Mouse (Mus musculus) forebrain, embryonic 11.5 days (tissue): ENCODE measurements around the gene Tram2. TPM values are rescaled to one million over a fixed set of nuclear protein-coding genes. Genes with fewer than 3 reads are reported as not detected.

ENCODE experiments used
- ATAC-seq: fragments of 200-750 bp; cut with Nextera tagmentation; replicated peaks from 2 replicates; pipeline ENCODE4 v1.8.0; 2017; ENCODE audit warnings: moderate TSS enrichment; ENCODE audit not compliant: low FRiP score
- DNase-seq: peaks from one replicate; pipeline ENCODE4 v3.0.0-alpha.2; 2017; ENCODE audit warnings: low spot score
- H3K27ac ChIP-seq: fragments of 300-500 bp; sonication (generic); 2 replicates; pipeline ENCODE4 v1.5.1; 2014; ENCODE audit warnings: low read depth, low read length
- H3K27me3 ChIP-seq: fragments of 300-500 bp; sonication (generic); 2 replicates; pipeline ENCODE4 v1.6.1; 2014; ENCODE audit warnings: mild to moderate bottlenecking, low read length, mixed read lengths; ENCODE audit not compliant: control insufficient read depth, insufficient read depth
- H3K36me3 ChIP-seq: fragments of 300-500 bp; sonication (generic); 2 replicates; pipeline ENCODE4 v1.6.1; 2014; ENCODE audit warnings: mild to moderate bottlenecking, low read length, moderate library complexity, mixed read lengths; ENCODE audit not compliant: control insufficient read depth, insufficient read depth
- H3K4me1 ChIP-seq: fragments of 300-500 bp; sonication (generic); replicated peaks from 2 replicates; pipeline ENCODE4 v1.6.1; 2014; ENCODE audit warnings: low read length, mixed read lengths; ENCODE audit not compliant: control insufficient read depth, insufficient read depth
- H3K4me2 ChIP-seq: fragments of 300-500 bp; sonication (generic); 2 replicates; pipeline ENCODE4 v1.6.1; 2014; ENCODE audit warnings: low read depth, mild to moderate bottlenecking, low read length, moderate library complexity, mixed read lengths; ENCODE audit not compliant: severe bottlenecking
- H3K4me3 ChIP-seq: fragments of 300-500 bp; sonication (generic); 2 replicates; pipeline ENCODE4 v1.5.1; 2014; ENCODE audit warnings: low read depth, low read length
- H3K9ac ChIP-seq: fragments of 300-500 bp; sonication (generic); 2 replicates; pipeline ENCODE4 v1.6.1; 2014; ENCODE audit warnings: low read length
- H3K9me3 ChIP-seq: fragments of 300-500 bp; sonication (generic); 2 replicates; pipeline ENCODE4 v1.6.1; 2016; ENCODE audit warnings: low read length, mixed read lengths; ENCODE audit not compliant: control insufficient read depth
- WGBS: fragments of 180-500 bp; shearing (Covaris S2); extraction: QIAGEN DNeasy Blood & Tissue Kit; methylation state at CpG from one replicate; pipeline ENCODE4 v1.1.7; 2014; 5-methylcytosine and 5-hydroxymethylcytosine counted together
- polyA plus RNA-seq: library from polyadenylated mRNA; unstranded; fragments of >200 nt; fragmentation: Nextera tagmentation; extraction: Ambion mirVana; gene quantifications from 2 replicates; pipeline ENCODE4 v1.2.1, GENCODE M21; 2014

Tram2 gene
- polyA plus RNA-seq, 1 experiment from 2014 or later = 6.2 TPM

GRCm38 (mm10) chr1:21014463-21014862 is 64.6 kb downstream of the Tram2 start:
- Histone ChIP-seq H3K4me1 (no peaks in the 10 kb centered on the region), H3K36me3 (no peaks in the 10 kb centered on the region), H3K4me2 (no peak overlapping the region), H3K27me3 (no peaks in the 10 kb centered on the region), H3K9me3 (no peaks in the 10 kb centered on the region), H3K4me3 (no peak overlapping the region), H3K27ac (no peak overlapping the region), H3K9ac (no peak overlapping the region)
- ATAC-seq = no peak
- WGBS = 79% methylated on average over 8 of the region's 8 CpGs
- DNase-seq = no peak

- WGBS = 84% methylated on average over 6 of the region's 6 CpGs
- Histone ChIP-seq H3K9ac (no peak overlapping the region), H3K36me3 (no peaks in the 10 kb centered on the region; the same call in 1 of the 2 replicates), H3K9me3 (no peaks in the 10 kb centered on the region), H3K27ac (no peak overlapping the region), H3K4me3 (no peak overlapping the region), H3K27me3 (no peaks in the 10 kb centered on the region), H3K4me2 (no peak overlapping the region), H3K4me1 (no peaks in the 10 kb centered on the region)
- no peak for DNase-seq
- ATAC-seq = no peak
These were observed 68.7 kb downstream of the Tram2 start for GRCm38 (mm10) chr1:21010282-21010800.

GRCm38 (mm10) chr1:21008891-21009290 is 70.1 kb downstream of the Tram2 start:
- Histone ChIP-seq H3K4me2 (no peak overlapping the region), H3K4me1 (no peaks in the 10 kb centered on the region), H3K9ac (no peak overlapping the region), H3K27me3 (no peaks in the 10 kb centered on the region), H3K9me3 (no peaks in the 10 kb centered on the region), H3K27ac (no peak overlapping the region), H3K4me3 (no peak overlapping the region), H3K36me3 (no peaks in the 10 kb centered on the region; the same call in 1 of the 2 replicates)
- DNase-seq (no peak), ATAC-seq (no peak)
- WGBS = 79% methylated on average over 4 of the region's 4 CpGs

- WGBS = 81% methylated on average over 7 of the region's 7 CpGs
- Histone ChIP-seq H3K9ac (no peak overlapping the region), H3K9me3 (no peaks in the 10 kb centered on the region), H3K27ac (no peak overlapping the region), H3K4me2 (no peak overlapping the region), H3K36me3 (no peaks in the 10 kb centered on the region; the same call in 1 of the 2 replicates), H3K4me1 (no peaks in the 10 kb centered on the region), H3K27me3 (no peaks in the 10 kb centered on the region), H3K4me3 (no peak overlapping the region)
- ATAC-seq = no peak
- DNase-seq = no peak
These were observed 70.9 kb downstream of the Tram2 start for GRCm38 (mm10) chr1:21007941-21008701.

GRCm38 (mm10) chr1:21006775-21007174 is 72.3 kb downstream of the Tram2 start:
- H3K4me3 ChIP-seq = no peak overlapping the region
- no peaks in the 10 kb centered on the region for H3K27me3 ChIP-seq
- no peaks in the 10 kb centered on the region; the same call in 1 of the 2 replicates for H3K36me3 ChIP-seq
- WGBS = 87% methylated on average over 5 of the region's 5 CpGs
- H3K9me3 ChIP-seq = no peaks in the 10 kb centered on the region
- ATAC-seq (no peak), DNase-seq (no peak)
- H3K4me1 ChIP-seq = no peaks in the 10 kb centered on the region
- no peak overlapping the region for H3K4me2 ChIP-seq
- no peak overlapping the region for H3K27ac ChIP-seq
- no peak overlapping the region for H3K9ac ChIP-seq

- ATAC-seq (no peak), DNase-seq (no peak)
- H3K4me1 ChIP-seq = no peaks in the 10 kb centered on the region
- no peaks in the 10 kb centered on the region for H3K9me3 ChIP-seq
- no peaks in the 10 kb centered on the region; the same call in 1 of the 2 replicates for H3K36me3 ChIP-seq
- H3K9ac ChIP-seq = no peak overlapping the region
- H3K27ac ChIP-seq = no peak overlapping the region
- H3K4me3 ChIP-seq = no peak overlapping the region
- WGBS = 85% methylated on average over 8 of the region's 8 CpGs
- no peak overlapping the region for H3K4me2 ChIP-seq
- no peaks in the 10 kb centered on the region for H3K27me3 ChIP-seq
These were observed 74.4 kb downstream of the Tram2 start for GRCm38 (mm10) chr1:21004596-21004995.

- no peak overlapping the region for H3K9ac ChIP-seq
- ATAC-seq (no peak), DNase-seq (no peak)
These were observed 76.5 kb downstream of the Tram2 start for GRCm38 (mm10) chr1:21002246-21003142.

GRCm38 (mm10) chr1:20997881-20998389 is 81.1 kb downstream of the Tram2 start:
- Histone ChIP-seq H3K36me3 (no peaks in the 10 kb centered on the region), H3K4me3 (no peak overlapping the region), H3K9ac (no peak overlapping the region), H3K4me1 (no peaks in the 10 kb centered on the region; the same call in 1 of the 2 replicates), H3K27me3 (no peaks in the 10 kb centered on the region), H3K4me2 (no peak overlapping the region), H3K9me3 (no peaks in the 10 kb centered on the region), H3K27ac (no peak overlapping the region)
- ATAC-seq (no peak), DNase-seq (no peak)
- 61% methylated on average over 13 of the region's 13 CpGs for WGBS

More at GRCm38 (mm10) chr1:21002246-21003142, 76.5 kb downstream of the Tram2 start:
- no peaks in the 10 kb centered on the region for H3K27me3 ChIP-seq
- H3K4me2 ChIP-seq = no peak overlapping the region
- WGBS = 95% methylated on average over 14 of the region's 14 CpGs
- H3K36me3 ChIP-seq = no peaks in the 10 kb centered on the region; the same call in 1 of the 2 replicates
- no peaks in the 10 kb centered on the region for H3K4me1 ChIP-seq
- no peak overlapping the region for H3K4me3 ChIP-seq
- H3K9me3 ChIP-seq = no peaks in the 10 kb centered on the region
- no peak overlapping the region for H3K27ac ChIP-seq
